Mouse (Mus musculus) right cerebral cortex, postnatal 4 days (tissue): ENCODE measurements at regions not wholly inside any gene's neighbourhood (a gene's known extent, or its start where the extent isn't known, plus 50 kb on each side); places are given as distances from the start of the nearest gene placed in this dataset.

Source experiments
- DNase-seq: peaks from one replicate; pipeline ENCODE4 v3.0.0-alpha.2; 2022

GRCm38 (mm10) chr16:8351424-8351823, 73.5 kb downstream of the Tmem114 start:
- DNase-seq, result no peak

GRCm38 (mm10) chr16:8349148-8349547, 75.8 kb downstream of the Tmem114 start:
- no peak for DNase-seq

GRCm38 (mm10) chr16:8348645-8349044, 76.3 kb downstream of the Tmem114 start:
- no peak for DNase-seq

- DNase-seq, result no peak
These were observed 79.7 kb downstream of the Tmem114 start for GRCm38 (mm10) chr16:8345216-8345615.

GRCm38 (mm10) chr16:8333081-8333710, 91.7 kb downstream of the Tmem114 start:
- DNase-seq, result peak; percentile 48

GRCm38 (mm10) chr16:8311996-8312395, 112.9 kb downstream of the Tmem114 start:
- DNase-seq, result no peak

GRCm38 (mm10) chr16:8306389-8306788, 118.5 kb downstream of the Tmem114 start:
- DNase-seq, result no peak
